Mouse (Mus musculus) lung, embryonic 16.5 days (tissue): Measurements from ENCODE around the gene Ppp3ca. TPM values are rescaled to one million over a fixed set of nuclear protein-coding genes. Genes with fewer than 3 reads are reported as not detected.

Experiments
- ATAC-seq: fragments of 200-750 bp; cut with Nextera tagmentation; 2 replicates; pipeline ENCODE4 v1.8.0; 2017; ENCODE audit warnings: low read depth, mild to moderate bottlenecking, moderate library complexity
- H3K27ac ChIP-seq: fragments of 300-500 bp; sonication (generic); 2 replicates; pipeline ENCODE4 v1.5.1; 2014; ENCODE audit warnings: mild to moderate bottlenecking, control low read depth, low read length
- H3K27me3 ChIP-seq: fragments of 300-500 bp; sonication (generic); 2 replicates; pipeline ENCODE4 v1.6.1; 2014; ENCODE audit warnings: low read depth, low read length, mixed read lengths; ENCODE audit not compliant: control insufficient read depth, insufficient read depth
- H3K36me3 ChIP-seq: fragments of 300-500 bp; sonication (generic); 2 replicates; pipeline ENCODE4 v1.6.1; 2014; ENCODE audit warnings: low read length; ENCODE audit not compliant: control insufficient read depth, insufficient read depth
- H3K4me1 ChIP-seq: fragments of 300-500 bp; sonication (generic); replicated peaks from 2 replicates; pipeline ENCODE4 v1.6.1; 2014; ENCODE audit warnings: low read length, mixed read lengths; ENCODE audit not compliant: control insufficient read depth, insufficient read depth
- H3K4me2 ChIP-seq: fragments of 300-500 bp; sonication (generic); 2 replicates; pipeline ENCODE4 v1.6.1; 2014; ENCODE audit warnings: low read depth, low read length, control low read depth
- H3K4me3 ChIP-seq: fragments of 300-500 bp; sonication (generic); 2 replicates; pipeline ENCODE4 v1.5.1; 2014; ENCODE audit warnings: mild to moderate bottlenecking, low read length, control low read depth
- H3K9ac ChIP-seq: fragments of 300-500 bp; sonication (generic); 2 replicates; pipeline ENCODE4 v1.6.1; 2014; ENCODE audit warnings: low read length, control low read depth
- H3K9me3 ChIP-seq: fragments of 300-500 bp; sonication (generic); 2 replicates; pipeline ENCODE4 v1.6.1; 2016; ENCODE audit warnings: low read length; ENCODE audit not compliant: control insufficient read depth
- WGBS: fragments of 180-500 bp; shearing (Covaris S2); extraction: QIAGEN DNeasy Blood & Tissue Kit; methylation state at CpG from one replicate; pipeline ENCODE4 v1.1.7; 2014; 5-methylcytosine and 5-hydroxymethylcytosine counted together
- polyA plus RNA-seq: library from polyadenylated mRNA; unstranded; fragments of >200 nt; fragmentation: Nextera tagmentation; extraction: Ambion mirVana; gene quantifications from 2 replicates; pipeline ENCODE4 v1.2.1, GENCODE M21; 2015

The Ppp3ca gene
- polyA plus RNA-seq, 1 experiment from 2014 or later: 66.1 TPM

DNA sequence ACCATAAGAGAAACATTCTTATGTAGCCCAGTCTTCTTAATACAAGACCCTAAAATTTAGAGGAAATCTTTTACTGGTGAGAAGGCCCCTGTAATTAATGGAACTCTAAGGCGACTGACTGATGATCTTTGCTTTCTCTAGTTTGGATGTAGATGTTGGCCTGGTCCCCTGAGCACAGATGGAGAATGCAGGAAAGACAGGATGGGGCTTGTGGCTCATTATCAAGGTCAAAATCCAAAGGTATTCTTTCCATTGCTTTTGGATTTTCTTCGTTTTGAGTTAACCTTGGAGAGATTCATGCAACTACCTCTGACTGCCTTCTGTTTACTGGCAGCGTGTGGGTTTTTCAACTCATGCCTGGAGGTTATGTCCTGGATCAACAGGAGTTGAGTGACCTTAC, 110.4 kb downstream of the Ppp3ca start:
- Histone ChIP-seq H3K27ac (no peak overlapping the region), H3K4me1 (peaks cover 6% of the 10 kb centered on the region; the same call in 1 of the 2 replicates), H3K27me3 (no peaks in the 10 kb centered on the region), H3K9me3 (no peaks in the 10 kb centered on the region), H3K36me3 (no peaks in the 10 kb centered on the region), H3K9ac (no peak overlapping the region), H3K4me3 (no peak overlapping the region), H3K4me2 (no peak overlapping the region)
- WGBS: 94% methylated on average over 3 of the region's 3 CpGs
- ATAC-seq: no peak

DNA sequence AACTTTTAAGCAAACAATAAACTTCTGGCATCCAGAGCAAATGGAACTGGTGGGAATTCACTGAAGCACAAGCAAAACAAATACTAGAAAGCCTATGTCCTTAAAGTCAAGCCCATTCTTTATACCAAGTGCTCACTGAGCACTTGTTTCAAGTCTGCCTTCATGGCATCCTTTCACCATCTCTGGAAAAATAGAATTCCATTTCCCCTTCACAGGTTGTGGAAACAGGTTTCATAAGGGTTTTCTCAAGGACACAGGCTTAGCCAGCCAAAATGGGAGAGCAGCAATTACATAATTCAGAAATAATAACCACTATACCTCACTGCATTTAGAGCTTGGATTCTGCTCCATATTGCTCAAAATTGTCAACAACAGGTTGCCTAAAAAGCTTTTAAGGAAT, 112.1 kb downstream of the Ppp3ca start:
- Histone ChIP-seq H3K27ac (no peak overlapping the region), H3K36me3 (no peaks in the 10 kb centered on the region)
- ATAC-seq: 0 out of 2 replicates have a peak, but pooled peaks have one; percentile 36

DNA sequence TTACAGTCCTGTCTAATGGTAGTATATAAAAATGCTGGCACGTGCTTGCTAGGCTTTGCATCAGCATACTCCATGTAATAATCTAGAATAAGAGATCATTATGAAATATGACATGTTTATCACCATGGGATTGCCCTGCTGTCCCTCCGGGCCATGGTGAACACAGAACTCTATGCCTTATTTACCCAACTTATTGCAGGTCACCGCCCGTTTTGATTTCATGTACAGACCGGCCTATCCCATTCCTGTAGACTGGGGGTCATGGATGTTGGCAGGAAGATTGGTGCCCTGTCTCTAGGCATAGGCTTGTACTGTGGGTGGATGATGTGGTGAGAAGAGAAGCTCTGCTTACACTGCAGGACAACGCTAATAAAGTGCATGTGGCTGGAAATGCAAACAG, 115.8 kb downstream of the Ppp3ca start:
- 80% methylated on average over 6 of the region's 6 CpGs for WGBS
- Histone ChIP-seq H3K4me2 (no peak overlapping the region), H3K9ac (no peak overlapping the region), H3K4me3 (no peak overlapping the region), H3K36me3 (no peaks in the 10 kb centered on the region), H3K27ac (no peak overlapping the region), H3K9me3 (no peaks in the 10 kb centered on the region), H3K27me3 (no peaks in the 10 kb centered on the region), H3K4me1 (peaks cover 6% of the 10 kb centered on the region; the same call in 1 of the 2 replicates)
- no peak for ATAC-seq

More for the DNA sequence above, 112.1 kb downstream of the Ppp3ca start:
- Histone ChIP-seq H3K4me1 (peaks cover 6% of the 10 kb centered on the region; the same call in 1 of the 2 replicates), H3K27me3 (no peaks in the 10 kb centered on the region), H3K4me2 (no peak overlapping the region), H3K4me3 (no peak overlapping the region), H3K9me3 (no peaks in the 10 kb centered on the region), H3K9ac (no peak overlapping the region)

DNA sequence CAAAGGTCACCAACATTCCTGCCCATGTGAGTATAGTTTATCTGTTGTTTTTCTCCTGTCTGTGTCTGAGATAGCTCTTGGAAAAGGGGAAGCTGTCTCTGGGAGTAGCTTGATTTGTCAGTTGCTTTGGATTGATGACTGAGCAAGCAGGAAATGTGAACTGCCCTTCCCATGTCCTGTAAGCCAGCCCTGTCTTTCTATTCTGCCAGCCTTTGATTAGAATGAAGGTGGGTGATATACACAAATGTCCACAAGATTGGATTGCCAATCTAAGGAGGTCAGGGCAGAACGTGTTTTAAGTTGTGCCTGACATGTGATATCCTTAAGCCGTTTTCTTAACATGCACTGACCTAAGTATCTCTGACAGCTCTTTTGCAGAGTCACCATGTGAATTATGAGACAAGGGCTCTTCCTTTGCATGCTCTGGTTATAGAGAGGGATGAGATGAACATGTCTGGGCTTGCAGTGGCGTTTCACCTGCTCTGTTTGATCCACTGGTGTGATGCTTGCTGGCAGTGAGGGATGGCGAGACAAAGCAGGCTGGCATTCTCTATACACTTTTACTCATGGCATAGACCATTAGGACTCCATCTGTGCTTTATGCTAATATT, 120.4 kb downstream of the Ppp3ca start:
- 45% methylated on average over 4 of the region's 4 CpGs for WGBS
- H3K4me1 ChIP-seq: peaks cover 10% of the 10 kb centered on the region
- no peak overlapping the region for H3K9ac ChIP-seq
- H3K36me3 ChIP-seq: no peaks in the 10 kb centered on the region
- no peaks in the 10 kb centered on the region for H3K9me3 ChIP-seq
- ATAC-seq: no peak
- no peak overlapping the region for H3K4me3 ChIP-seq
- no peak overlapping the region for H3K27ac ChIP-seq
- H3K27me3 ChIP-seq: no peaks in the 10 kb centered on the region
- H3K4me2 ChIP-seq: no peak overlapping the region

DNA sequence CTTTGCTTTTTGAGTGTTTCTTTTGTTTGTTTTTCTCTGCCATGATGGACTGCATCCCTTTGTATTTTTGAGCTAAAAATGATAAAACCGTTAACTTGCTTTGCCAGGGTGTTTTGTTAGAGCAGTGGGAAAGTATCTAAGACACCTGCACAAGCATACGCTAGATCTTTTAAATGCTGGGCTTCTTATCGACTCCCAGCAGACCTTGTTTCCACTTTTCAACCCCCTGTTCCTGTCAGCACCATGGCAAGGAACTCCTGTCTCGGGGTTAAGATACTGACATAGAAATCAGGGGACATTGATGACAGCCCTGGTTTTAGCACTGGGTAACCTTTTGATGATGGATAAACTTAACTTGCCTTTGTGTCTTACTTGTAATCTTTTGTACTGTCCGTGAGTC, 121.5 kb downstream of the Ppp3ca start:
- no peak overlapping the region for H3K9ac ChIP-seq
- H3K4me3 ChIP-seq: no peak overlapping the region
- H3K4me2 ChIP-seq: no peak overlapping the region
- 65% methylated on average over 5 of the region's 5 CpGs for WGBS
- no peak overlapping the region for H3K27ac ChIP-seq
- H3K4me1 ChIP-seq: peaks cover 10% of the 10 kb centered on the region
- no peaks in the 10 kb centered on the region for H3K36me3 ChIP-seq
- no peaks in the 10 kb centered on the region for H3K9me3 ChIP-seq
- no peaks in the 10 kb centered on the region for H3K27me3 ChIP-seq
- ATAC-seq: no peak

DNA sequence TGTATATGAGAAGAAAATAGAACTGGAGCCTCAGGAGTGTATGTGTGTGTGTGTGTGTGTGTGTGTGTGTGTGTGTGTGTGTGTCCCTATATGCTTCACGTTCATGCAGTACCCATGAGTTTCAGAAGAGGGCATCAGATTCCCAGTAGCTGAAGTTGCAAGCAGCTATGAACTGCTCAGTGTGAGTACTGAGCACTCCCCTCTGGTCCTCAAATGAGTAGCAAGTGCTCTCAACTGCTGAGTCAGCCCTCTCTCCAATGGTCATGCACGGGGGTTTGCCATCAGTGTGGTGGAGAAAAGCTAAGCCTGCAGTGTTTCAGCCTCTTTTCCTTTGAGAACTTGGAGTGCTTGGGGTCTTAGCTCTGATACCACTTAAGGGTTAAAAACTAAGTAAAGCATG, 122.0 kb downstream of the Ppp3ca start:
- Histone ChIP-seq H3K4me1 (peaks cover 10% of the 10 kb centered on the region), H3K36me3 (no peaks in the 10 kb centered on the region), H3K4me3 (no peak overlapping the region), H3K9ac (no peak overlapping the region), H3K27me3 (no peaks in the 10 kb centered on the region), H3K9me3 (no peaks in the 10 kb centered on the region), H3K4me2 (no peak overlapping the region), H3K27ac (no peak overlapping the region)
- 90% methylated on average over 2 of the region's 2 CpGs for WGBS
- no peak for ATAC-seq

DNA sequence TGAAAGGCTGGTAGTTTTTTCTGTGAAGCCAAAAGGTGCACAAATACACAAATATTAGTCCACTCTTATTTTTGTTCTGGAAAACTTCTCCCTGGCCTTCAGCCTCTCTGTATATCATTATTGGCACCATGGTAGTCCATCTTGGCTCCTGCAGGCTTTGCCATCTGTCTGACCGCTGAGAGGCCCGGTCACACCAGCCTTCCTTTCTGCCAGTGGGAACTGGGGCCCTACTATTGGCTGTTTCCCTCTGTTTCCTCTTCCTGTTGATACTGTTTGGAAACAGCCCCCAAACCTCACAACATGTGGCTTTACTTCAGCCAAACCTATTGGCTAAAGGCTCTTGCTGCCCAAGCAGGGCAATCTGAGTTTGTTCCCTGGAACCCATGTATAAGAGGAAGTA, 123.5 kb downstream of the Ppp3ca start:
- no peak overlapping the region for H3K9ac ChIP-seq
- H3K4me3 ChIP-seq: no peak overlapping the region
- 82% methylated on average over 2 of the region's 2 CpGs for WGBS
- no peaks in the 10 kb centered on the region for H3K36me3 ChIP-seq
- H3K4me1 ChIP-seq: peaks cover 10% of the 10 kb centered on the region
- ATAC-seq: no peak
- H3K27ac ChIP-seq: no peak overlapping the region
- no peak overlapping the region for H3K4me2 ChIP-seq
- H3K27me3 ChIP-seq: no peaks in the 10 kb centered on the region
- no peaks in the 10 kb centered on the region for H3K9me3 ChIP-seq

DNA sequence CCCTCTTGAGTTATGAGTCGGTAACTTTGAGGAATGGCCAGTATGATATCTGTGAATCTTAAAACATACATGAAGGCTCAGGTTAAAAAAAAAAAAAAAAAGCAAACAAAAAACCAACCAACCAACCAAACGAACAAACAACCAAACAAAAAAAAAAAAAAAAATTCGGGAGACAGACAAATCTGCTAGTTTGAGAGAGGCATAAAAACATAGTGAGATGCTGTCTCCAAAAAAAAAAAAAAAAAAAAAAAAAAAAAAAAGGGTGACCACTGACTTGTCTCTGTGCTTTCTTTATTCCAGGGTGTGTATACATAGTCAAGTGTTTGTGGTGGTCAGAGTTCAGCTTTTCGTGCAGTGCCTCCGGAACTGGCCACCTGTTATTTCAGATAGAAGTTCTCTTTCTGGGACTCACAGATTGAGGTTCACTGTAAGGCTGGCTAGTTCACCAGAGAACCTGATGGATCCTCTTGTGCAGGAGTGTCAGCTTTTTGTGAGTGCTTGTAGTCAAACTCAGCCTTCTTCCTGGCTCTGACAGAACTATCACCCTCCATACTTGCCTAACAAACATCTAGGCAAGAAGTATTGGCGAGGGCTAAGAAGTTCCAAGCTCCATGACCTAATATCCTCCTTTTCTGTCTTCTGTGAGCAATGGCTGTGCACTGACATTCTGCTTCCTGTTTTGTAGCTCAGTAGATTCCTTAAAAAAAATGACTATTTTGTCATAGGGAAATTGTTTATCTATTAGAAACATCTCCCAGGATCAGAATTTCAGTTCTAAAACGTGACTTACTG, 124.7 kb downstream of the Ppp3ca start:
- Histone ChIP-seq H3K4me2 (no peak overlapping the region), H3K27me3 (no peaks in the 10 kb centered on the region), H3K9me3 (no peaks in the 10 kb centered on the region), H3K36me3 (0 out of 2 replicates have a peak, but pooled peaks cover 3% of the 10 kb centered on the region), H3K9ac (no peak overlapping the region), H3K27ac (peak overlapping the region; percentile 42; the same call in 1 of the 2 replicates), H3K4me3 (no peak overlapping the region), H3K4me1 (peaks cover 10% of the 10 kb centered on the region)
- no peak for ATAC-seq
- WGBS: 61% methylated on average over 7 of the region's 7 CpGs

DNA sequence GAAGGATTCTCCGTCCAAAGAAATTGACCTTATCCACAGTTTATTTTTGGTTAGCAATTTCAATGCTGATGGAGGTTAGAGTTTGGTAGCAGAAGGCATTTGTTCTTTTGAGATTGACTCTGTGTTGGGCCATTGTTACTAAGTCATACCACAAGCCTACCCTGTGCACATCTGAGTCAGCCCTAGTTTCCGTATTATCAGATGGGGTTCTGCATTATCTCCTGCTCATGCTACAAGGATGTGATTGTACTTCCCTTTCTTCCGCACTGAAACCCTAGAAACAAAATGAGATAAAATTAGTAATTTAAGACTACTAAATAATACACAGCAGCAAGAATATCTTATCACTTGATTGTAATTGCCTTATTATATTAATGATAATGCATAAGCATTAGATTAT, 129.0 kb downstream of the Ppp3ca start:
- no peak for ATAC-seq
- Histone ChIP-seq H3K9ac (no peak overlapping the region), H3K27ac (no peak overlapping the region), H3K4me3 (no peak overlapping the region), H3K9me3 (no peaks in the 10 kb centered on the region), H3K36me3 (peaks cover 6% of the 10 kb centered on the region; the same call in 1 of the 2 replicates), H3K4me2 (no peak overlapping the region), H3K4me1 (peaks cover 4% of the 10 kb centered on the region; the same call in 1 of the 2 replicates), H3K27me3 (no peaks in the 10 kb centered on the region)
- 91% methylated on average over 3 of the region's 3 CpGs for WGBS
